Mouse (Mus musculus) ES-Bruce4 (cell line): ENCODE measurements at regions not wholly inside any gene's neighbourhood (a gene's known extent, or its start where the extent isn't known, plus 50 kb on each side); places are given as distances from the start of the nearest gene placed in this dataset.

Experiments
- CTCF ChIP-seq: IDR thresholded peaks from one replicate; pipeline ENCODE4 v1.8.1; 2011; ENCODE audit warnings: low read depth, low read length
- EP300 ChIP-seq: IDR thresholded peaks from 2 replicates; pipeline ENCODE4 v1.6.1; 2011; ENCODE audit warnings: low read depth, low read length; ENCODE audit not compliant: insufficient read depth
- POLR2A ChIP-seq: IDR thresholded peaks from one replicate; pipeline ENCODE4 v1.8.1; 2011; ENCODE audit warnings: low read length; ENCODE audit not compliant: insufficient read depth

DNA sequence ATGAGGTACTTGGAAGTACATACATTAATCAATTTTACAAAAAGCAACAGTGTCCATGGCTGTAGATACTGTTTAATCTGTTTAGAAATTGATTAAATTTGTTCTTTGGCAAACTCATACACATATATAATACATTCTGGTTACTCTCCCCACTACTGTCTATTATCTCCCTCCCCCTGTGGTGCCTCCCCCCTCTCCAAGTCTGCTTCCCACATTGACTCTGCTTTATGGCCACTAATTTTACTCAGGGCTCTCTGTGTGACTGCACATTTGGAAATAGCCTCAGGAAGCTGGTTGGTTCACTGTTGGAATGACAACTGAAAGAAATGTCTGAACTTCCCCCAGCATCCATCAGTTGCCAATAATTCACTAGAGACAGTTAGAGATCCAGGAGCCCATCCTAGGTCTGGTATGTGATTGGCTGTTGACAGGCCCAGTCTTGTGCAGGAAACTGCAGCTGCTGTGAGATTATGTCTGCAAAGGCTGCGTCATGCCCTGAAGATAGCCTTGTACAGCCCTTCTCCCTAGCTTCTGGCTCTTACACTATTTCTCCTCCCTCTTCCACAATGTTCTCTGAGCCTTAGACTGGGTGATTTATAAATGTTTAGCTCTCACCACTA lies 204.6 kb upstream of the Trib2 start:
- no peak for TF ChIP-seq POLR2A
- TF ChIP-seq CTCF = no peak
- TF ChIP-seq EP300 = no peak
